Mouse (Mus musculus): ENCODE data around the gene Hoxa11.

- TF ChIP-seq CTCF (IDR thresholded peaks at IDR 0.05; ENCODE audit: low read depth) (no peak), EP300 (optimal IDR thresholded peaks at IDR 0.05) (no peak)
Measured at GRCm38 (mm10) chr6:52251177-52251879, 5.7 kb upstream of the Hoxa11 start.
